Mouse (Mus musculus): Measurements from ENCODE around the gene Cltrn. TPM values are rescaled to one million over a fixed set of nuclear protein-coding genes. Genes with fewer than 3 reads are reported as not detected.

Gene Cltrn
- total RNA-seq (2015) (not detected in 2 replicates), total RNA-seq (2017) (not detected in 2 replicates)

DNA sequence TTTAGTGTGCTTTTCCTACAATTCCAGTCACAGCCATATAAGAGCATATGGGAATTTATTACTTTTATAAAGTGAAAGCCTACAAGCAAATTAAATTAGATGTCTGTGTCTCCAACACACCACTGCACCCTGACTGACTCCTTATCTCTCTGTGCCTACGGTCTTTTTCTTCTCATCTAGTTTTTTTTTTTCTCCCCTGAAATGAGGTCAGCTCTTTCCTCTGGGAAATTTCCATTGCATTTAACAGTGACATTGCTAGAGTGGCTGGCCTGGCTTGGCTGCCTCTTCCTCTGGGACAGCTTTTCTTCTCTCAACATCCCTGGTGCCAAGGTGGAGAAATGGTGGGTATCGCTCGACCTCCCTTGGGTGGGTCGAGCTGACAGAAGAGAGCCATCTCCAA is at the start of gene Cltrn:
Cltrn (plus strand) TSS at position 249 of the 400 bp plus-strand sequence.
- peak; percentile 28; the same call in 1 of the 2 replicates for ATAC-seq (replicated peaks; ENCODE audit: poor library complexity)

DNA sequence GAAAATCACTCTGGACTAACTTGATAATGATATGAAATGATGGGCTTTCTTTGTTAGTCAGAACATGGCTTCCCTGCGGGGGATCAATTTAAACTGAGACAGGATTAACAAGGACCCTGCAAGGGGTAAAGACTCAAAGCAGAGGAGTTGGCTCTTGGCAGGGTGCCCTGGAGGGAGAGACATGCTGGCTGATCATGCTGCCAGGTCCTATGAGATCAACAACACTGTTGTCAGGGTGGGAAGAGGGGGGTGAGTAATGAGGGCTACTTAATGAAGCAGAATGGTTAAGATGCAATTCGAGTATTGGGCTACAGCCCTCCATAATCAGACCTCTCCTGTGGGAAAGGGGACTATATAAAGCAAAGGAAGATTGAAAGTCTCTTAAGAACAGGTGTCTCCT is 49.7 kb upstream of the Cltrn start:
- ATAC-seq (replicated peaks; ENCODE audit: poor library complexity), result no peak

DNA sequence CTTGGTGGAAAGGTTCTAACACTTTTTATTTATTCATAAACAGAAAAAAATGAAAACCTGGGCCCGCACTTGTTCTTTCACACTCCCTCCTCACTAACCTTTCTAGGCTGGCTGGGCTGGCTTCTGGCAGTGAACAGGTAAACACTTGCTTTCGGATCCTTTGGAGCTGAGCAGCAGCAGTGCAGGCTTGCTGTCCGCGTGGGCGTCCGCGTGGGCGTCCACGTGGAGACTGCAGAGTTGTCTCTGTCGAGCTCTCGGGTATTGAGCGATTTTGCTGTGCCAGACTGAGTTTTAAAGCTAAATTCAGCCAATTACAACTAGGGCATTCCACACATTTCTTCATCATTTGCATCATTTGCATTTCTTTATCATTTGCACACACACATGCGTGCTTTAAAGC is 46.6 kb upstream of the Cltrn start:
- no peak for ATAC-seq (replicated peaks; ENCODE audit: poor library complexity)

DNA sequence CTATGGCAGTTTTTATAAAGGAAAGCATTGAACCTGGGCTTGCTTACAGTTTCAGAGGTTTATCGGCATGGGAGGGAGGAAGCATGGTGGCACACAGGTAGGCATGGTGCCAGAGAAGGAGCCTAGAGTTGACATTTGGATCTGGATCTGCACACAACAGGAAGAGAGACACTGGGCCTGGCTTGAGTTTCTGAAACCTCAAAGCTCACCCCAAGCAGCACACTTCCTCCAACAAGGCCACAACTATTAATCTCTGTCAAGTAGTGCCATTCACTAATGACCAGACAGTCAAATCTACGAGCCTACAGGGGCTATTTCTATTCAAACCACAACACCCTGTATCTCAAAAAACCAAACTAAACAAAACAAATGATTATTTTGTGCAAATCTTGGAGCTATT is 41.9 kb upstream of the Cltrn start:
- ATAC-seq (replicated peaks; ENCODE audit: poor library complexity), result peak; percentile 72

DNA sequence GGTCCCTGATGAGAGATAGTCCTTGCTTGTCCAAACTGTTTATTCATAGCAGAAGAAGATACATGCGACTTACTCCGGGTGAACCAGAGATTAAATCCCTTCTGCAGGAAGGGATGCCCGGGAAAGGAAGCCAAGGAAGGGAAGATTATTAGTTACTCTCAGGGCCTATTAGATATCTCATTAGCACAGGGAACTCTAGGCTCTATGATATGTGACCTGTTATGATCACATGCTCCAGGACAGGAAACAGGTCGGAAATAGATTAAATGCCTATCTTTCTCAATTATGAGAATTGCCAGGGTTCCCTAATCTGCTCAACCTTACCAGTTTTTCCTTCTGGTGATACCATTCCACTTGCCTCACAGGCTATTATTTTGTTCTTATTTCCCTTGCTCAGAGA is 32.9 kb upstream of the Cltrn start:
- peak; percentile 85 for ATAC-seq (replicated peaks; ENCODE audit: poor library complexity)

DNA sequence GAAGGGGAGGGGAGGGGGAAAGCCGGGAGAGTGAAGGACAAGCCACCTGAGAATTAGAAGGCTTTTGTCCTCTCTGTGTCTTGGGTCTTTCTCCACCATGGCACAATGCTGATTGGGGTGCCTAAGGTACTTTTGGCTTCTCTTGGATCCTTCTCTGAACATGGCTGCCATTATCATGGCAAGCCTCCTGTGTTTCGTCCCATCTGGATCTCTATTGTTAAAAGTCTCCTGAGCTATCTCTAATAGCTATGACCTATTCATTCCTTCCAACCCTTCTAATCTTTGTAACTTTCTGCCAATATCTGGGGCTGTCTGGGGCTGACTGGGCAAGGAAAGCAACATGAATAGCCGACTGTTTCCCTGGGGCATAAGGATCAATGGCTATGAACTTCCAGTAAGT is 30.1 kb upstream of the Cltrn start:
- peak; percentile 53 for ATAC-seq (replicated peaks; ENCODE audit: poor library complexity)

DNA sequence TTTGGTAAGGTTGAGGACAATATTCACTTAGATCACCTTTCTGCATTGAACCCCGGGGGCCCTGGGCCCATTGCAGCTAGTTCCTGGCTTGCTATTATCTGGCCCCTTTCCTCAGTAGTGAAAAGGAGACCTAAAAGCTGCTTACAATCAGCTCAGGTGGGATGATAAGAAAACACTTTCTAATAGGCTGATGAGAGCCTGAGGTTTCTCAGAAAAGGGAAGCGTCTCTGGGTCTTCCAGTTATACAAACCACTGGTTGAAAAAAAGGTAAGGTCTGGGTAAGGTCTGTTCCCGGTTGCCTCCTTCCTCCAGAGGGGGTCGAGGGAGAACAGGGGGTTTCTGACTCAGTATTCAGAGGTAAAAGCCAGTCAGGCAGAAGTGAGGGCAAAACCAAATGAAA is 29.6 kb upstream of the Cltrn start:
- no peak for ATAC-seq (replicated peaks; ENCODE audit: poor library complexity)

DNA sequence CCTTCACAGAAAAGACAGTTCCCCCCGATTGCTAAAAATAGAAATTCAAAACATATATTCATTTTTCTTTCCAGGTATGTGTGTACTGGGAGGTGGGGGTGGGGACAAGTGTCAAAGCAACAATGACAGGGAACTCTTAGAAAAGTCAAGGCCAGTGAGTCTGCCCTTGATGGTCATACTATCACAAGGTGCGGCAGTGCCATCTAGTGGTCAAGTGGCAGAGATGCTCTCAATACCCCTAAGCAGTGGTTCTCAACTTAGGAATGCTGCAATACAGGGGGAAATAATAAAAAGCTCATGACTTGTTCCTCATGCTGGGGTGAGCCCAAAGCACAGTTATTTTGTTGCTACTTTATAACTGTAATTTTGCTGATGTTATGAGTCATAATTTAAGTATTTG is 22.4 kb upstream of the Cltrn start:
- ATAC-seq (replicated peaks; ENCODE audit: poor library complexity), result peak; percentile 100

DNA sequence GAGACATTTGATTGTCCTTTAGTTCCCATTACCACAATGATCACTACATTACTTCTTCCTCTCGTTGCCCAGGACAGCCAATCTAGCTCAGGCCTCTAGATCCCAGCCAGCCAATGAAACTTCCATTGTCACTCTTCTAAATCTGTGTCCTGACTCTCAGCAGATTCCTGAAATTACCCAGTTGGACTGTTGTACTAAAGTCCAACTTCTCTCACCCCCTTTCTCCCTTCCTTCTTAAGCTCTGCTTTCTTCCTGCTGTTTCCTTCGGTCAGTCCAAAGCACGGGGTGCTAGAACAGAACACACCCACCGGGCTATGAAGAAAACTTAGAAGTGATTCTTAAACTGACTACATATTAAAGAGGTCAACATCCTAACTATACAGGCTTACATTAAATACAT is 19.7 kb upstream of the Cltrn start:
- ATAC-seq (replicated peaks; ENCODE audit: poor library complexity), result no peak

DNA sequence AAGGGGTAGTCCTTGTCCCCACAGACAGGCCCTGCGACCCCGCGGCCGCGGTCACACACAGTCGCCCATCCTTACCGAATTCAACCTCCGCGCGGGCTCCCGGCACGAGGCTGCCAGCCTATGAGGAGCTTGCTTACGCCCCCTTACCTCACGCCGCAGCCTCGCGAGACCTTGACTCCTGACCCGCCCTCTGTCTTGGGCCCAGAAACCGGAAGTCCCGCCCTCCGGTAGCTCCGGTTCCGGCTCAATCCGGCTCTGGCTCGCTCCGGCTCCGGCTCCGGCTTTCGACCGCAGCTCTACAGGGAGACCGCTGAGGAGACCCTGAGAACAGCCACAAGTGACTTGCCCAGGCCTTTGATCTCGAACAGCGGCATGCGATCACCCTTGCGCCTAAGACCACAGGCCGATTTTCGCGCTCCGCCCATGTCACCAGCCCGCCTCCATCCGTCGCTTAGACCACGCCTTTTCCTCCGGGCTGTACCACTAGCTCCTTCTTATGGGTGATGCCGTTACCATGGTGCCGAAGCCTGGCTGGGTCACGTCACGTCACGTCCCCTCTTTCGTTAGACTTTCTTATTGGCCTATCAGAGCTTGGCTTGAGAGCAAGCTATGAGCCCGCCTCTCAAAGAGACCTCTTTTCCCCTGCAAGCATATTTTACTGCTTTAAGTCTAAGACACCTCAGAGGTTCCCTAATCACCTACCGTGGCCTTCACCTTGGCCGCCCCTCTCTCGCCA is 12.4 kb upstream of the Cltrn start, which contains the start of gene Siah1b:
Siah1b (minus strand) TSS at position 454 of the 736 bp plus-strand sequence.
- peak; percentile 96 for ATAC-seq (replicated peaks; ENCODE audit: poor library complexity)

DNA sequence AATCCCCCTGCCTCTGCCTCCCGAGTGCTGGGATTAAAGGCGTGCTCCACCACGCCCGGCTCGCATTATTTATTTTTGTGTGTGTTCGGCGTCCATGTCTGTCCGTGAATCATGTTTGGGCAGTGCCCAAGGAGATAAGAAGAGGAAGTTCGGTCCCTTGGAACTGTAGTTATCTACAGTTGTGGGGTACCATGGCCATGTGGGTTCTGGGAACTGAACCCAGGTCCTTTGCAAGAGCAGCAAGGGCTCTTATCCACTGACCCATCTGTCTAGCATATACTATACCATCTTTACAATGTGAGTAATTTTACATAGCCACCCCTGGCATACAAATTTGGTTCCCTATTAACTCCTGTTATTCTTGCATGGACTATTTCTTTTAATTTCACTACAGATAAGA is 6.6 kb upstream of the Cltrn start:
- peak; percentile 50 for ATAC-seq (replicated peaks; ENCODE audit: poor library complexity)

DNA sequence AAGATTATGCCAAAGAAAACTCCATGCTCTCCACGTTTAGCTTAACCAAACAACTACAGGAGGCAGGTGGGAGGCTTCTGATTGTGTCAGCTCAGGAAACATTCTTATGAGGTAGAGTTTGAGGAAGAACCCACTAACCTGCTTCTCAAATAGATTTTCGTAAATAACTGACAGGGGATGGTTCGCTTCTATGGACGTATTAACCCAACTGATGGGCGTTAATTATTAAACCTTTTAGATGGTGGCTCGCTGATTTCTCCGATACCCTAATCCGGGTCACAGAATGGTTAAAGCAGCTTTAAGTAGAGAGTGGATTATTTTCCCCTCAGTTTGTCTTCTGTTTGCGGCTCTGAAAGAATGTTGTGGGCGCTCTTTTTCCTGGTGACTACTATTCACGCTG is 1.3 kb downstream of the Cltrn start:
- ATAC-seq (replicated peaks; ENCODE audit: poor library complexity), result no peak

DNA sequence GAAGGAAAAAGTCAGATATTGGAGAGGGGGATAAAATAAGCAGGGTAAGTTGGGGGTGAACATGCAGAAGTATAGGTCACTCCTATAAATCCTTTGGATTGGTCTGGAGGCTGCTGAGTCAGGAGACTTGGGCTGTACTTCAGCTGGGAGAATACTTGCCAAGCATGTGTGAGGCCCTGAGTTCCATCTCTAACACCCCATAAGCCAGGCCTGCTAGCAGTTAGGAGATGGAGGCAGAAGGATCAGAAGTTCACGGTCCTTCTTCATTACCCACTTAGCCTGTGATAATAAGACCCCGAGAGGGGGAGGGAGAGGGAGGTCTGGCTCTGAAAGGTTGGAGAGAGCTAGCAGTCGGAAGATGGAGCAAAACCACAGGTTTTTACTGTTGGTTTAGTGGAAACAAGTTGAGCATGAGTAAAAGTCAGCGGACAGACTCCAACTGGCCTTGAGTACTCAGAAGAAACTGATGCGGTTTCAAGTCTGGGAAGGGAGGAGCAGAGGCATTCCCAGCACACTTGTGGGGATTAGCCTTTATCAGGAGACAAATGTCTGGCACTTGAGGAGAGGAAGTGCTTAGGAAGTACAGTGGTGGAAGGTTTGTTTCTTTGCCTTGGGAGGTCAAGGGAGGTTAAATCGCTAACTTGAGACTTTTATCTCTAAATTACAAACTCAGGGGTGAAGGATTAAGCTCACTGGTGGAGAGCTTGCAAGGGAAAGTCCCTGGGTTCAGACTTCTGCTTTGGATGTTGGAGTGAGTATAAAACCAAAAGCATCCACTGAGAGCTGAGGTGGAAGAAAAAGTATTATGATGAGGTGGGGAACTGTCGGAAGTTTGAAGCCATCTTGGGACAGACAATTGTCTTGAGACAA is 3.9 kb downstream of the Cltrn start:
- peak; percentile 22 for ATAC-seq (replicated peaks; ENCODE audit: poor library complexity)

DNA sequence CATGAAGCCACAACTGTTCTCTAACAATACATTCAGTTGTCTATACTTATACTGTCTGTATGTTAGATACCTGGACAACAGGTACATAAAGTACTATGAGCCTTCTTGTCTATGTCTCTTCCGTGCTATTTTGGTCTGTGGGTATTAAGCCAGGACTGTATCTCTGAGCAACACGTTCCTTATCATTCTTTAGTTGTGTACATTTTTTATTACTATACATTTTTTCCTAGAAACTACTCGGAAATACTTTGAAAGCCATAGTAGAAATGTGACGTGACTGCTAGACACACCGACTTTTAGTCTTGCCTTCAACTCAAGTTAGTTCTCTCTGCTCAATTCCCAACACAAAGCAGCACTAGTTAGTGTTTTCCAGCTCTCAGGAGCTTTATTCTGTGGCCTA is 4.8 kb downstream of the Cltrn start:
- ATAC-seq (replicated peaks; ENCODE audit: poor library complexity), result peak; percentile 36

DNA sequence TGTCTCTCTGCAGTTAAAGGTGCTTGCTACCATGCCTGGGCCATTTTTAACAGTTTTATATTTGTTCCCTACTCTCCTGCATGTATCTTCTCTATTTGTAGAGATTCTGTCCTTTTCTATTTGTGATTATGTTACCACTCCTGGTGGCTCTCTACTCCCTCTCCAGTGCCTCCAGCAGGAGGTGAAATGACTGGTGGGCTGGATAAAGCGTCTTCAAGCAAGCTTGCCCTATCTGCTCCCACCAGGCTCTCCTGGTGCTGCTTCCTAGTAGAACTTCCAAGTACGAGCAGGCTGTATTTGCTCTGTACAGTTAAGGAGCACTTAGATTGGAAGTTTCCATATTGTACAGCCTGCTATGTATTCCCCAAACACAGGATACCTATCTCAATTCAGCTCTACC is 7.2 kb downstream of the Cltrn start:
- ATAC-seq (replicated peaks; ENCODE audit: poor library complexity), result no peak

DNA sequence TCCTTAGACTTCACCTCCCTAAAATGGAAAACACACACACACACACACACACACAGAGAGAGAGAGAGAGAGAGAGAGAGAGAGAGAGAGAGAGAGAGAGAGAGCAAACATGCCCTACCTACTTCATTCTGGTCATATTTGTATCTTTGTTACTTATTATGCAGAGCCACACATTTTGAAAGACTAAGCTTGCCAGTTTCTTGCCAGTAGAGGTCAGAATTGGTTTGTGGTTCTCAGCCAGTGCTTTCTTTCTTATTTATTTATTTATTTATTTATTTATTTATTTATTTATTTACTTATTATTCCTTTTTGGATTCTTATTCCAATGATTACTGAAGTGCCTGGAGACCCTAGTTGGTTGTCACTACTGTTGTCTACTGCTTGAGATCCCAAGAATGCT is 12.9 kb downstream of the Cltrn start:
- ATAC-seq (replicated peaks; ENCODE audit: poor library complexity), result peak; percentile 52; the same call in 1 of the 2 replicates

DNA sequence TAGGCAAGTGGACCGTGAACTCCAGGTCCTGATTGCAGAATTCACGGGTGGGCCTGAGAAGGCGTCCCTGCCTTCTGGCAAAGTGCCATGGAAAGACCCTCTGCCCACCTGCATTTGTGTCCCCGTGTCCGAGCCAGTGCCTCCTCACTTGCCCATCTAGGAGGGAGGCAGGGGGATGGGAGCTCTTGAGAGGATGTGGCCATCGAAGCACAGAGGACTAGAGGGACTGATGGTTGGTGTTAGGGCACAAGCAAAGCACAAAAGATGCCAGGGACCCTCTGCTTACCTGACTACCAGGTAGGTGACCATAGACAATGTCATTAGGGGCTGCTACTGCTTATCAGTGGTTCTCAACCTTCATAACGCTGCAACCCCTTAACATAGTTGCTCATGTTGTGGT is 13.6 kb downstream of the Cltrn start:
- no peak for ATAC-seq (replicated peaks; ENCODE audit: poor library complexity)

DNA sequence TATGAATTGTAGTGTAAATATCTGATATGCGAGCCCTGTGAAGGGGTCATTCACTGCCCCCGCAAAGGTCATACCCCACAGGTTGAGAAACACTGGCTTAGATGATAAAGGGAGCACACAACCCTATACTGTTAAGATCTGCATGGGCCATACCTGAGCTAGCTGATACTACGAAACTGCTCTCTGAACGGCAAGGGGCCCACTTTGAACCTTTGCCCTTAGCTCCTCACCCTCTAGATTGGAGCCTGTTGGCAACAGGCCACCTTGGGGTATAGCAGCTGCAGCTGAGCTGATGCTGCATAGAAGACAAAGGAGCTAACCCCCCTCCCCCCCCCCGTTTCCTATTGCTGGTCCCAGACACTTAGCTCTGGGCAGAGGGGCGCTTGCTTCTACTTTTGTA is 14.0 kb downstream of the Cltrn start:
- no peak for ATAC-seq (replicated peaks; ENCODE audit: poor library complexity)

DNA sequence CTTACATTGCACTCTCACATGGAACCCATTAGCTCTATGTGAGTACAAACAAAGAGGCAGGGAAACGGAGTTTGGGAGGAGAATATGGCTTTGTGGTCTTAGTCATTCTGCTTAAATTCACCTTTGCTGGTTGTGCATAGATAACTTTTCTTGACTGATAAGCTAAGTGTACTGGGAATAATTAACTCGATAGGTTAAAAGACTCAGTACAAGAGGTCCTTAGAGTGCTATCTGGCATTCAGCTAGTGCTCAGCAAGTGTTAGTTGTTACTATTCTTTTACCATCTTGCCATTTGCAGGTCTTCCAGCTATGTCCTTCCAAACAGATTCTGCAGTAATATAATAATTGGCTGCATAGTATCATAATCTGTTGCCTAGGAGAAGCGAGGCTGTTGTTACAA is 22.5 kb downstream of the Cltrn start:
- ATAC-seq (replicated peaks; ENCODE audit: poor library complexity), result no peak

DNA sequence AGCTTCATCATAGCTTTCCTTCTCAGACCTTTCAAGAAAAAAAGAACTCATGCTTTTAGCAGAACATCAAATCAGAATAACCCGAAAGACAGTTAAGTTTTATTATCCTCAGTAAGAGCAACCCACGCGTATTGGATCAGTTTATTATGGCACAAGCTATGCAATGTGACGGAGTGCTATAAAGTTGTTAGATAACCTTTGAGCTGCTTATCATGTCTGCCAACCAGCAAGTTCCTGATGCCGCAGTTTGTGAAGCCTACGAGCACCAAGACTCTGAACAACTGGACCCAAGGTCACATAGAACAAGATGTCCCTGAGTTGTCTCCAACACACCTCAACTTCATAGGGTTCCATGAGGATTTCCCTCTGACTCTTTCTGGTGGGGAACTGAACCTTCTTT is 25.1 kb downstream of the Cltrn start:
- ATAC-seq (replicated peaks; ENCODE audit: poor library complexity), result no peak

DNA sequence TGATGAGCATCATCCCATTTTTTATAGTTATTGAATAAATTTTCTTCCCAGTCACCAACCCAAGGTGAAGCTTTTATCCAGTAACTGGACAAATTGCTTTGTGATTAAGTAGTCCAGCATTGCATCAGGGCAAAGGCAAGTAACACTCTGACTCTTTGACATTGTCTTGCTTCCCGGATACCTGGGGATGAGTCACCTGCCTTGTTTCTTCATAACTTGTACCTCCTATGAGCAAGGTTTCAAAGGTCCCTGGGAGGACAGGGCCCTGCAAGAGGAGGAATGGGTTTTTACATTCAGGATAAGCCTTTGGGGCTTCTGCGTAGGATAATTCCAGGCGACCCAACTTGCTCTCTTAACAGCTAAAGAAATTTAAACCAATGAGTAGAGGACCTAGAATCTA is 35.3 kb downstream of the Cltrn start:
- ATAC-seq (replicated peaks; ENCODE audit: poor library complexity), result no peak

DNA sequence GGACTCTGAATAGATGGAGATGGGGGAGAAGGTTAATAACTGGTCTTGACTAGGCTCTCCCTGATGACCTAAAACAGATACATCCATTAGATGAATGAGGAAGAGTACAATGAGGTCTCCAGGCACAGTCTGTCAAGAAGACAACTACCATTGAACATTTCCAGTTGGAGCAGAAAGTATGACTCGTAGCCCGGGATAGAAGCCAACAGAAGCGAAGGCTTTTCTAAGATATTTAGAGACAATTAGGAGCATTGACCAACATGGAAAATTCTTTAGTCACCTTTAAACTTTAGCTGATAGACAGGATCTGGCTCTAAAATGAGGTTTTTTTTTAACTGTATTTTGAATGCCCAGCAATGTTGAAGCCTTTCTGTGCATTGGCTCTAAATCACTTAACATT is 44.9 kb downstream of the Cltrn start:
- no peak for ATAC-seq (replicated peaks; ENCODE audit: poor library complexity)
